Comparison of ENCODE assay signal across 19 mouse cellular contexts in the genomic region with DNA sequence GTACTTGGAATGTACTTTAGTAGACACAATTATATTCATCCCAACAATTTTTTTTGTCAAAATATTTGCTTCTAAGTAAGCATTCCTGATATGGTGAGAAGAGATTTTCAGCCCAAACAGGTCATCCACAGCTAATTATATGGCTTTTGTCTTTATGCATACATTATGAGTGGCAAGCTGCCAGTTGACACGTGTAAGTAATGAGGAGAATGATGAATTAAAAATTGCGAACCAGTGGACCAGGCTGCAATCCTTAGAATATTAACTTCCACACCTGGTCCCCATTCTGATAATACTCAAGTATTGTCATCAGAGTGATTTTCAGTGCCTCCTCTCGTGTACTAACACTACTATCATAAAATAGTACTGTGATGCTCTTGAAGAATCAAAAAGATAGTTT.
"Had no signal": no experiment of that assay in that cellular context is flagged by ENCODE, and none has a peak within 500 bp of the region (broad histone marks: within the 10 kb centered on the region; RNA-seq: fewer than 3 reads in every experiment).

No protein-coding gene starts in this region.

- H3K4me1 ChIP-seq: limb, embryonic 10.5 days; limb, embryonic 13.5 days; liver, embryonic 12.5 days; liver, embryonic 15.5 days; lung, embryonic 15.5 days; megakaryocyte, embryonic 14.5 days; midbrain, embryonic 15.5 days had no signal

- H3K9me3 ChIP-seq: limb, embryonic 10.5 days; limb, embryonic 13.5 days; liver, embryonic 12.5 days; liver, embryonic 15.5 days; lung, embryonic 15.5 days; megakaryocyte, embryonic 14.5 days; midbrain, embryonic 15.5 days had no signal

- H3K27ac ChIP-seq: kidney, postnatal 0 days; layer of hippocampus, adult 2 months; limb, embryonic 10.5 days; limb, embryonic 13.5 days; liver, embryonic 12.5 days; liver, embryonic 15.5 days; lung, embryonic 15.5 days; midbrain, embryonic 15.5 days had no signal

- ATAC-seq: liver, embryonic 12.5 days; midbrain, embryonic 15.5 days had no signal

- H3K27me3 ChIP-seq: limb, embryonic 13.5 days; liver, embryonic 12.5 days; liver, embryonic 15.5 days; lung, embryonic 15.5 days; megakaryocyte, embryonic 14.5 days; midbrain, embryonic 15.5 days had no signal

- H3K9ac ChIP-seq: limb, embryonic 13.5 days; liver, embryonic 12.5 days; liver, embryonic 15.5 days; lung, embryonic 15.5 days; midbrain, embryonic 15.5 days had no signal

- H3K4me3 ChIP-seq: layer of hippocampus, adult 2 months; limb, embryonic 10.5 days; limb, embryonic 13.5 days; liver, embryonic 12.5 days; liver, embryonic 15.5 days; lung, embryonic 15.5 days; megakaryocyte, embryonic 14.5 days; midbrain, embryonic 15.5 days had no signal

- H3K4me2 ChIP-seq: limb, embryonic 13.5 days; liver, embryonic 12.5 days; liver, embryonic 15.5 days; lung, embryonic 15.5 days; midbrain, embryonic 11.5 days; midbrain, embryonic 15.5 days had no signal

- H3K36me3 ChIP-seq: limb, embryonic 10.5 days; limb, embryonic 13.5 days; liver, embryonic 12.5 days; liver, embryonic 15.5 days; lung, embryonic 15.5 days; midbrain, embryonic 15.5 days had no signal

- DNase-seq: kidney, adult 2 months; kidney, postnatal 25 days; layer of hippocampus, adult 9-11 months; liver; lung, adult 18-20 months; lung, postnatal 10 days; lung, postnatal 36 days; thymus, adult 18-20 months; thymus, postnatal 36 days had no signal
